Mouse (Mus musculus): ENCODE measurements around the gene Pitx2. TPM values are rescaled to one million over a fixed set of nuclear protein-coding genes. Genes with fewer than 3 reads are reported as not detected.

Gene Pitx2
- polyA plus RNA-seq, 1 experiment from 2014 or later = 4.9 TPM

DNA sequence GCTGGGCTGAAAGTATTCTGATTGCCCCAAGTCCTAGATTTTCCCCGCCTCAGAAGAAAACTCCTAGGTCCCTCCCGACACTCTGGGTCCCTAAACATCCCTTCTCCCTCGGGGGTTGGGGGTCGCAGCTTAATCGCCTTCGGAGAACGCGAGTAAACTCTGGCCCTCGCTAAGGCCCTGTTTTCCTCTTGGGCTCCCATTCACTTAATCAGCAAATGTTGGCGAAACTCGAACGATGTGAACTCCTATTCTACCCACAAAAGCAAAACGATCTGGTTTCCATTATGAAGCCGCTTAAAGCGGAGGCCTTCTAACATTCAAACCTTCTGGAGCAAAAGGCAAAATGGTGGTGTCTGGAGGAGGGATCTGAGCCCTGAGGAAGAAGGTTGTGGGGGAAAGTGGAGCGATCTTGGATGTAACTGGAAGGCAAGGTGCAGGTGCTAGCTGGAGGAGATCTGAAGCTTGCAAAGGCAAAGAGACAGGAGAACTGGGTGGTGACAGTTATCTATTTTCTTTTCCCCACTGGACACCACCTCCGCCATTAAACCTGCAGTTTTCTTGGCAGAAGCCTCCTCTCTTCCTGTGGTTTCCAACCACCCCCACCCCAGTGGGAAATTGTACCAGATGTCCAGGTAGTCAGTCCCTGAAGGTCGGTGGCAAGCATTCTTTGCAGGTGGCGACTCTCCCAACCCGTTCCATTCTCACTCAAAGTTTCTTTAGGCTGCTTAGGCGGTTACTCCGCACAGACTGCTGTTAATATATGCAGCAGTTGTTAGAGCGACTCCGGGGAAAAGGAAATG, 7.8 kb downstream of the Pitx2 start:
- peaks cover 8% of the 10 kb centered on the region for H3K4me1 ChIP-seq (replicated peaks; ENCODE audit: control insufficient read depth, insufficient read depth, low read length)
- 1% methylated on average over 24 of the region's 24 CpGs for WGBS
- H3K9ac ChIP-seq (replicated peaks; ENCODE audit: low read depth, low read length) = no peak overlapping the region
- H3K9me3 ChIP-seq (ENCODE audit: control insufficient read depth, low read length) = 0 out of 2 replicates have a peak, but pooled peaks cover 4% of the 10 kb centered on the region
- ATAC-seq = no peak
- H3K4me2 ChIP-seq (ENCODE audit: low read length) = no peak overlapping the region
- no peak overlapping the region for H3K27ac ChIP-seq (ENCODE audit: low read length)
- H3K36me3 ChIP-seq (ENCODE audit: control insufficient read depth, insufficient read depth) = no peaks in the 10 kb centered on the region
- H3K27me3 ChIP-seq (replicated peaks; ENCODE audit: control insufficient read depth, insufficient read depth, low read length) = peaks cover 87% of the 10 kb centered on the region
- H3K4me3 ChIP-seq (replicated peaks; ENCODE audit: low read length) = no peak overlapping the region

DNA sequence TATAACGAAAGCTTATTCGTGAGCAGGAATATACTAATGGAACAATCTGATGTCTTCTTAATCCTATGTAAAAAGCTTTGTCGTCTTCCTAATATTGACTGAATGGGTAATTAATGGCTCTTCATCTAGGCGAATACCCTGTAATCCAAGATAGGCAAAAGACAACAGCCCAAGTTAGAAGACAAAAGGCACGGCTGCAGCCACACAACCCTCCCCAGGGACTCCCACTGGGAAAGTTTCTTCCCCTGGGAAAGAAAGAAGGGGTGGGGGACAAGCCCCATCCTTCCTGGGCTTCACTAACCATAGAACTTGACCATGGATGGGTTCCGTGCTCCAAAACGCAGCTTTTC, 8.3 kb downstream of the Pitx2 start:
- whole genome bisulfite sequencing = 2% methylated on average over 7 of the region's 7 CpGs
- H3K4me2 ChIP-seq (ENCODE audit: low read length) = no peak overlapping the region
- ATAC-seq = no peak
- H3K9ac ChIP-seq (replicated peaks; ENCODE audit: low read depth, low read length) = no peak overlapping the region
- no peaks in the 10 kb centered on the region for H3K36me3 ChIP-seq (ENCODE audit: control insufficient read depth, insufficient read depth)
- H3K27me3 ChIP-seq (replicated peaks; ENCODE audit: control insufficient read depth, insufficient read depth, low read length) = peaks cover 86% of the 10 kb centered on the region
- peaks cover 8% of the 10 kb centered on the region for H3K4me1 ChIP-seq (replicated peaks; ENCODE audit: control insufficient read depth, insufficient read depth, low read length)
- no peak overlapping the region for H3K4me3 ChIP-seq (replicated peaks; ENCODE audit: low read length)
- no peak overlapping the region for H3K27ac ChIP-seq (ENCODE audit: low read length)
- 0 out of 2 replicates have a peak, but pooled peaks cover 4% of the 10 kb centered on the region for H3K9me3 ChIP-seq (ENCODE audit: control insufficient read depth, low read length)

DNA sequence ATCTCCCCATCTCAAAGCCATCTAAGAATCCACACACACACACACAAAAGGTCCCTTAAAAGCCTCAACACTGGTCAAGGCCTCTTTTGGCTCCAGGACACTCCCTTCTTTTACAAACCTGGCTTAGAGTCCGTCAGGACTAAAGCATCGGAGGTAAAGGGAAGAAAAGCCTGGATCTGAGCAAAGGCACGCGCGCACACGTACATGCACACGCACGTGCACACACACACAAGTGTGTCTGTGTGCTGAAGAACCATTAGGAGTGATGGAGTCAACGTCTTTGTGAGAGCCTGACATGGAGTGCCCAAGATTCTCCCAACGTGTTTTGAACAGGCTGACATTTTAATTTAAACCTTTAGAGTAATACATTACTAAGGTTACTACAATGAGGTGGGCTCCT, 8.7 kb downstream of the Pitx2 start:
- Histone ChIP-seq H3K27ac (ENCODE audit: low read length) (no peak overlapping the region), H3K4me3 (replicated peaks; ENCODE audit: low read length) (no peak overlapping the region), H3K9me3 (ENCODE audit: control insufficient read depth, low read length) (0 out of 2 replicates have a peak, but pooled peaks cover 4% of the 10 kb centered on the region), H3K27me3 (replicated peaks; ENCODE audit: control insufficient read depth, insufficient read depth, low read length) (peaks cover 84% of the 10 kb centered on the region), H3K36me3 (ENCODE audit: control insufficient read depth, insufficient read depth) (no peaks in the 10 kb centered on the region), H3K9ac (replicated peaks; ENCODE audit: low read depth, low read length) (no peak overlapping the region), H3K4me1 (replicated peaks; ENCODE audit: control insufficient read depth, insufficient read depth, low read length) (peaks cover 8% of the 10 kb centered on the region), H3K4me2 (ENCODE audit: low read length) (no peak overlapping the region)
- no peak for ATAC-seq
- 1% methylated on average over 10 of the region's 10 CpGs for WGBS

DNA sequence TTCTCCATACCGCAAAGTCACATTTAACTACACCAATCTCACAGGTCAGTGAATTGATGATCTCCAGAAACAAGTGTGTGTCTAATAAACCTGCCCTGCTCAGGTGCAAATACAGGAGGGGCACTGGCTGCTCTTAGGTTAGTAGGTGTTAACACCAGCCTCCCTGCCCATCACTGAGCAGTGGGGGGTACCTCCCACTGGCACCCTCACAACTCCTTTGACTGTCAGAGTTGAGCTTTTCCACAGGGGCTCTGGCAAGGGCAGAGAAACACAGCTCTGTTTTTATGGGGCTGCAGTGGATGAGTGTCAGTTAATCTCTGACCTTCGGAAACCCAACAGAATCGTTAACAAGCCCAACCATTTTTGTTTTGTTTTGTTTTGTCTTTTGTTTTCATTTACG, 9.6 kb downstream of the Pitx2 start:
- H3K9ac ChIP-seq (replicated peaks; ENCODE audit: low read depth, low read length) = no peak overlapping the region
- no peak overlapping the region for H3K4me2 ChIP-seq (ENCODE audit: low read length)
- H3K36me3 ChIP-seq (ENCODE audit: control insufficient read depth, insufficient read depth) = no peaks in the 10 kb centered on the region
- no peak for ATAC-seq
- 5% methylated on average over 4 of the region's 4 CpGs for WGBS
- H3K4me1 ChIP-seq (replicated peaks; ENCODE audit: control insufficient read depth, insufficient read depth, low read length) = peaks cover 10% of the 10 kb centered on the region
- no peak overlapping the region for H3K4me3 ChIP-seq (replicated peaks; ENCODE audit: low read length)
- 0 out of 2 replicates have a peak, but pooled peaks cover 4% of the 10 kb centered on the region for H3K9me3 ChIP-seq (ENCODE audit: control insufficient read depth, low read length)
- no peak overlapping the region for H3K27ac ChIP-seq (ENCODE audit: low read length)
- H3K27me3 ChIP-seq (replicated peaks; ENCODE audit: control insufficient read depth, insufficient read depth, low read length) = peaks cover 76% of the 10 kb centered on the region

DNA sequence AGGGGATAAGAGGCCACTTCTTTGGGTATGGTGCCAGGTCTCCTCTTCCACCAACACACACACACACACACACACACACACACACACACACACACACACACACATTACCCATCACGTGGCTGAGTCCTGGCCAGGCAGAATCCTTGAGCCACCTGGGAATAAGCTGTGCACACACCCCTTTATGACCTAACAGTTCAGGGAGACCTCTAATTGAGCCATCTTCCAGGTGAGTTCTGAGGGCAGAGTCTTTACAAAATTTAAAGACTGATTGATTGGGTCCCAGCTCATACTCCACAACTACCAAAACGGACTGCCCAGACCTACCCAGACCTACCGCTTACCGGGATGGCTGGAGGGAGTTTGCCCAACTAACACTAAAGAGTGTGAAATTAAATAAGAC, 10.1 kb downstream of the Pitx2 start:
- Histone ChIP-seq H3K27ac (ENCODE audit: low read length) (no peak overlapping the region), H3K4me1 (replicated peaks; ENCODE audit: control insufficient read depth, insufficient read depth, low read length) (peaks cover 10% of the 10 kb centered on the region), H3K4me2 (ENCODE audit: low read length) (no peak overlapping the region), H3K4me3 (replicated peaks; ENCODE audit: low read length) (no peak overlapping the region), H3K36me3 (ENCODE audit: control insufficient read depth, insufficient read depth) (no peaks in the 10 kb centered on the region), H3K9ac (replicated peaks; ENCODE audit: low read depth, low read length) (no peak overlapping the region), H3K9me3 (ENCODE audit: control insufficient read depth, low read length) (0 out of 2 replicates have a peak, but pooled peaks cover 4% of the 10 kb centered on the region), H3K27me3 (replicated peaks; ENCODE audit: control insufficient read depth, insufficient read depth, low read length) (peaks cover 71% of the 10 kb centered on the region)
- 0% methylated on average over 4 of the region's 4 CpGs for WGBS
- no peak for ATAC-seq

DNA sequence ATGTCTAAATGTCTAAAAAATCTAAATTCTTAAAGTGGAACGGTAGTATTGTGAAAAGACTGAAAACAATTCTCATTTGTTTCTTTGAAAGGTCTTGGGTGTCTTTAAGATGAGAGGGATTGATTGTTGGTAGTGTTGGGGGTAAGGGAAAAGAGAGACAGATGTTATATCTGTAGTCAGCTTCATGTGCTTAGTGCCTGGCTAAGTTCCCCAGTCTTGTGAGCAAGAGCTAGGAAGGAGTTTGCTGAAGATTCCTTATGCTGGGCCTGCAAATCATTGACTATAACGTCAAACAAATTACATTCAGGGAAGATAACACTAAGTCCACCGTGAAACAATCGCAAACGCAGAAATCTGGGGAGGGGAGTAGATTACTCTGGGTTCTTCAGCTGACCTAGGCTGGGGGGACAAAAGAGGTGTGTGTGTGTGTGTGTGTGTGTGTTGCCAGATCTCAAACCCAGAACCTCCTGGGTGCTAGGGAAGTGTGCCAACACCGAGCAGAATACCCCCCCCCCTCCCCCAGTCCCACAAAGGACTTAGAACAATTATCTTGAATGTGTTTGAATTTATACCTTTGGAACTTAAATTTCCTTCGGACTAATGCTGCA, 12.5 kb downstream of the Pitx2 start:
- no peaks in the 10 kb centered on the region for H3K36me3 ChIP-seq (ENCODE audit: control insufficient read depth, insufficient read depth)
- peaks cover 59% of the 10 kb centered on the region for H3K27me3 ChIP-seq (replicated peaks; ENCODE audit: control insufficient read depth, insufficient read depth, low read length)
- H3K9ac ChIP-seq (replicated peaks; ENCODE audit: low read depth, low read length) = no peak overlapping the region
- H3K4me3 ChIP-seq (replicated peaks; ENCODE audit: low read length) = no peak overlapping the region
- no peak overlapping the region for H3K4me2 ChIP-seq (ENCODE audit: low read length)
- H3K4me1 ChIP-seq (replicated peaks; ENCODE audit: control insufficient read depth, insufficient read depth, low read length) = peaks cover 13% of the 10 kb centered on the region
- H3K9me3 ChIP-seq (ENCODE audit: control insufficient read depth, low read length) = 0 out of 2 replicates have a peak, but pooled peaks cover 4% of the 10 kb centered on the region
- no peak overlapping the region for H3K27ac ChIP-seq (ENCODE audit: low read length)
- WGBS = under 1% methylated on average over 7 of the region's 7 CpGs
- no peak for ATAC-seq

DNA sequence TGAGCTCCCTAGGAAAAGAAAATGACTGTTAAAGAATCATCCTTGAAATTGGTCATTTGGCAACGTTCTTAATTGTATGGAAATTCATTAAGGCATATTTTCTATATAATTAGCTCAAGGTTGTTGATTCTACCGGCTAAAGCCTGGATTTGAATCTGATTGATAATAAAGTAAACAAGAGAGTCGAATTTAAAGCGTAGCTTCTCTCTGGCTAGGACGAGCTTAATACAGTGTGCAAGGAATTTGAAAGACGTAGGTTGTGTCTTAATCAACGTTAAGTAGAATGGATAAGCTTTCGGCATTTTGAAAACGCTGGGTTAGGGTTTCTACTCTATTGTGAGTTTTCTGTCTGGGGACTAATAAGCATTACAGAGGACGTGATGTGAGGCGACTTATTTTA, 13.1 kb downstream of the Pitx2 start:
- H3K9me3 ChIP-seq (ENCODE audit: control insufficient read depth, low read length) = 0 out of 2 replicates have a peak, but pooled peaks cover 4% of the 10 kb centered on the region
- no peak overlapping the region for H3K4me3 ChIP-seq (replicated peaks; ENCODE audit: low read length)
- H3K27ac ChIP-seq (ENCODE audit: low read length) = no peak overlapping the region
- peaks cover 54% of the 10 kb centered on the region for H3K27me3 ChIP-seq (replicated peaks; ENCODE audit: control insufficient read depth, insufficient read depth, low read length)
- ATAC-seq = no peak
- no peaks in the 10 kb centered on the region for H3K36me3 ChIP-seq (ENCODE audit: control insufficient read depth, insufficient read depth)
- WGBS = under 1% methylated on average over 11 of the region's 11 CpGs
- H3K4me1 ChIP-seq (replicated peaks; ENCODE audit: control insufficient read depth, insufficient read depth, low read length) = peaks cover 13% of the 10 kb centered on the region
- H3K4me2 ChIP-seq (ENCODE audit: low read length) = no peak overlapping the region
- H3K9ac ChIP-seq (replicated peaks; ENCODE audit: low read depth, low read length) = no peak overlapping the region

DNA sequence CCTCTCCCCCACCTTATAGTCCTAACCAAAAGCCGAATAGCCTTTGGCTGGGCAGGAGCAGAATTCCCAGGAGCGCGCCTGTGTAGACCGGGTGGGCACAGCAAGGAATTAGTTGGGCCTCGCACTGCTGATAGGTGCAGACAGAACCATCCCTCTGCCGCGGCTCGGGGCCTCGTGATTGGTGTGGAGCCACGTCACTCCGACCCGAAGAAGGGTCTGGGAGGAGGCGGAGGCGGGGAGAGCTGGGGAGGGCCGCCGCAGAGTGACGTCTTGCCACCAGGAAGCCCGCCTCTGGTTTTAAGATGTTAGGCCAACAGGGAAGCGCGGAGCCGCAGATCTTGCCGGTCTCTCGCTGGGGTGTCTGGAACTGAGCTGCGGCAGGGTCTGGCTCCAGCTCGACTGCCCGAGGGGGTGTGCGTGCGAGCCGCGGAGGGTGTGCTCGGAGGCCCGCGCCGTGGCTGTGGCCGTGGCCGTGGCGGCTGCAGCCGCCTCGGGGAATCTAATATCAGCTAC, 14.0 kb downstream of the Pitx2 start:
- H3K36me3 ChIP-seq (ENCODE audit: control insufficient read depth, insufficient read depth) = no peaks in the 10 kb centered on the region
- H3K9me3 ChIP-seq (ENCODE audit: control insufficient read depth, low read length) = no peaks in the 10 kb centered on the region
- peak overlapping the region; percentile 49 for H3K4me3 ChIP-seq (replicated peaks; ENCODE audit: low read length)
- no peak overlapping the region for H3K27ac ChIP-seq (ENCODE audit: low read length)
- H3K4me2 ChIP-seq (ENCODE audit: low read length) = peak overlapping the region; percentile 65
- WGBS = under 1% methylated on average over 39 of the region's 39 CpGs
- ATAC-seq = peak; percentile 97
- H3K9ac ChIP-seq (replicated peaks; ENCODE audit: low read depth, low read length) = peak overlapping the region; percentile 36
- H3K27me3 ChIP-seq (replicated peaks; ENCODE audit: control insufficient read depth, insufficient read depth, low read length) = peaks cover 54% of the 10 kb centered on the region
- H3K4me1 ChIP-seq (replicated peaks; ENCODE audit: control insufficient read depth, insufficient read depth, low read length) = peaks cover 16% of the 10 kb centered on the region

DNA sequence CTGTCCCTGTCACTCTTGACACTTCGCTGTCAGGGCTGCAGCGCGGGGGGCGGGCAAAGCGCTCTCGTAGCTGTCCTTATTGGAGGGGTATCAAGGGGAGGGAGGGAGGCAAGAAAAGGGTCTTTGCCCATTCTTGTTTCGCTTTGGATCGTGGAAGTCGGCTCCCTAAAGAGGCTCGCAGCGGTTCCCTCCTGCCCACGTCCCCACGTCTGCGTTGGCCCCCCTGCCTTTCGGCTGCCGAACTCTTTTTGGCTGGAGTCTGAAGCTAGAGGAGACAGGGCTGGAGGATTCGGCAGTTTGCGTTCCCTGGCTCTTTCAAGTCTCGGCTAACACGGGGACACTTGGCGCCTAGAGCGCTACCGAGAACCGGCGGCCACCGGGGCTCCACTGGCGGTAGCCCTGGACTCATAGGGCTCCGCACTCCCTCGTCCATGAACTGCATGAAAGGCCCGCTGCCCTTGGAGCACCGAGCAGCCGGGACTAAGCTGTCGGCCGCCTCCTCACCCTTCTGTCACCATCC, 14.5 kb downstream of the Pitx2 start:
- Histone ChIP-seq H3K4me3 (replicated peaks; ENCODE audit: low read length) (peak overlapping the region; percentile 49), H3K9me3 (ENCODE audit: control insufficient read depth, low read length) (no peaks in the 10 kb centered on the region), H3K4me2 (ENCODE audit: low read length) (peak overlapping the region; percentile 65), H3K27ac (ENCODE audit: low read length) (no peak overlapping the region), H3K27me3 (replicated peaks; ENCODE audit: control insufficient read depth, insufficient read depth, low read length) (peaks cover 51% of the 10 kb centered on the region), H3K9ac (replicated peaks; ENCODE audit: low read depth, low read length) (peak overlapping the region; percentile 36), H3K4me1 (replicated peaks; ENCODE audit: control insufficient read depth, insufficient read depth, low read length) (peaks cover 16% of the 10 kb centered on the region), H3K36me3 (ENCODE audit: control insufficient read depth, insufficient read depth) (no peaks in the 10 kb centered on the region)
- 1% methylated on average over 32 of the region's 34 CpGs for WGBS
- ATAC-seq = no peak; the same call in 1 of the 2 replicates
